Mouse (Mus musculus) lung, postnatal 0 days (tissue): ENCODE results near the gene Adrm1. TPM values are rescaled to one million over a fixed set of nuclear protein-coding genes. Genes with fewer than 3 reads are reported as not detected.

Experiments used
- ATAC-seq: fragments of 200-750 bp; cut with Nextera tagmentation; 2 replicates; pipeline ENCODE4 v1.8.0; 2017; ENCODE audit warnings: moderate library complexity
- DNase-seq: peaks from one replicate; pipeline ENCODE4 v3.0.0-alpha.2; 2016; ENCODE audit warnings: low spot score
- H3K27ac ChIP-seq: fragments of 300-500 bp; sonication (generic); 2 replicates; pipeline ENCODE4 v1.5.1; 2014; ENCODE audit warnings: antibody characterized with exemption, mild to moderate bottlenecking, low read length, mixed read lengths
- H3K27me3 ChIP-seq: fragments of 300-500 bp; sonication (generic); replicated peaks from 2 replicates; pipeline ENCODE4 v1.6.1; 2014; ENCODE audit warnings: low read length, mixed read lengths; ENCODE audit not compliant: insufficient read depth
- H3K36me3 ChIP-seq: fragments of 300-500 bp; sonication (generic); 2 replicates; pipeline ENCODE4 v1.6.1; 2014; ENCODE audit warnings: low read length, mixed read lengths; ENCODE audit not compliant: insufficient read depth
- H3K4me1 ChIP-seq: fragments of 300-500 bp; sonication (generic); 2 replicates; pipeline ENCODE4 v1.6.1; 2014; ENCODE audit warnings: antibody characterized with exemption, low read depth, low read length, mixed read lengths; ENCODE audit not compliant: insufficient read depth
- H3K4me2 ChIP-seq: fragments of 300-500 bp; sonication (generic); replicated peaks from 2 replicates; pipeline ENCODE4 v1.6.1; 2014; ENCODE audit warnings: low read depth, mild to moderate bottlenecking, low read length, moderate library complexity, mixed read lengths
- H3K4me3 ChIP-seq: fragments of 300-500 bp; sonication (generic); 2 replicates; pipeline ENCODE4 v1.5.1; 2014; ENCODE audit warnings: low read depth, low read length
- H3K9ac ChIP-seq: fragments of 300-500 bp; sonication (generic); replicated peaks from 2 replicates; pipeline ENCODE4 v1.6.1; 2014; ENCODE audit warnings: low read depth, mild to moderate bottlenecking
- H3K9me3 ChIP-seq: fragments of 300-500 bp; sonication (generic); 2 replicates; pipeline ENCODE4 v1.6.1; 2016; ENCODE audit warnings: low read length, mixed read lengths
- CTCF ChIP-seq: IDR thresholded peaks from 2 replicates; pipeline ENCODE4 v1.5.1; 2016; ENCODE audit warnings: antibody characterized with exemption, mild to moderate bottlenecking
- EP300 ChIP-seq: IDR thresholded peaks from 2 replicates; pipeline ENCODE4 v1.6.1; 2016; ENCODE audit warnings: antibody characterized with exemption, mild to moderate bottlenecking, control low read depth
- WGBS: fragments of 180-500 bp; shearing (Covaris S2); extraction: QIAGEN DNeasy Blood & Tissue Kit; methylation state at CpG from one replicate; pipeline ENCODE4 v1.1.7; 2014; 5-methylcytosine and 5-hydroxymethylcytosine counted together
- polyA plus RNA-seq: library from polyadenylated mRNA; unstranded; fragments of >200 nt; fragmentation: Nextera tagmentation; extraction: Ambion mirVana; gene quantifications from 2 replicates; pipeline ENCODE4 v1.2.1, GENCODE M21; 2015

Adrm1 gene
- polyA plus RNA-seq, 1 experiment from 2014 or later: 136 TPM

GRCm38 (mm10) chr2:180202263-180202662, 31.0 kb downstream of the Adrm1 start:
- ATAC-seq (peak; percentile 6; the same call in 1 of the 2 replicates), DNase-seq (no peak)
- H3K4me1 ChIP-seq: no peaks in the 10 kb centered on the region
- H3K4me3 ChIP-seq: no peak overlapping the region
- H3K4me2 ChIP-seq: no peak overlapping the region
- TF ChIP-seq EP300 (no peak), CTCF (no peak)
- peaks cover 42% of the 10 kb centered on the region for H3K36me3 ChIP-seq
- H3K27ac ChIP-seq: no peak overlapping the region
- WGBS: 77% methylated on average over 14 of the region's 14 CpGs
- no peaks in the 10 kb centered on the region for H3K27me3 ChIP-seq
- H3K9me3 ChIP-seq: no peaks in the 10 kb centered on the region
- H3K9ac ChIP-seq: no peak overlapping the region

- DNase-seq (peak; percentile 89), ATAC-seq (peak; percentile 87)
- H3K4me1 ChIP-seq: no peaks in the 10 kb centered on the region
- H3K27ac ChIP-seq: peak overlapping the region; percentile 85
- no peak overlapping the region for H3K4me3 ChIP-seq
- peak; percentile 81 for TF ChIP-seq EP300
- TF ChIP-seq CTCF: no peak
- H3K36me3 ChIP-seq: peaks cover 41% of the 10 kb centered on the region
- H3K27me3 ChIP-seq: no peaks in the 10 kb centered on the region
- 37% methylated on average over 10 of the region's 10 CpGs for WGBS
- no peak overlapping the region for H3K9ac ChIP-seq
- H3K4me2 ChIP-seq: no peak overlapping the region
- no peaks in the 10 kb centered on the region for H3K9me3 ChIP-seq
Observed at GRCm38 (mm10) chr2:180202805-180203204, 31.5 kb downstream of the Adrm1 start.

- Histone ChIP-seq H3K36me3 (peaks cover 27% of the 10 kb centered on the region; the same call in 1 of the 2 replicates), H3K9ac (no peak overlapping the region), H3K27me3 (no peaks in the 10 kb centered on the region), H3K4me1 (no peaks in the 10 kb centered on the region), H3K4me2 (no peak overlapping the region), H3K27ac (no peak overlapping the region), H3K9me3 (no peaks in the 10 kb centered on the region), H3K4me3 (no peak overlapping the region)
- no peak for DNase-seq
- ATAC-seq: no peak
- WGBS: 91% methylated on average over 9 of the region's 9 CpGs
- TF ChIP-seq EP300 (no peak), CTCF (no peak)
Observed at GRCm38 (mm10) chr2:180204501-180204900, 33.2 kb downstream of the Adrm1 start.

GRCm38 (mm10) chr2:180205083-180205955, 34.0 kb downstream of the Adrm1 start:
- WGBS: 84% methylated on average over 12 of the region's 12 CpGs
- no peak overlapping the region for H3K4me2 ChIP-seq

GRCm38 (mm10) chr2:180205956-180206280, 34.6 kb downstream of the Adrm1 start:
- no peak for TF ChIP-seq CTCF
- TF ChIP-seq EP300: no peak
- DNase-seq (no peak), ATAC-seq (no peak)
- no peaks in the 10 kb centered on the region for H3K27me3 ChIP-seq
- H3K9ac ChIP-seq: no peak overlapping the region
- H3K4me1 ChIP-seq: no peaks in the 10 kb centered on the region
- H3K9me3 ChIP-seq: no peaks in the 10 kb centered on the region
- no peak overlapping the region for H3K27ac ChIP-seq
- H3K4me3 ChIP-seq: no peak overlapping the region
- H3K36me3 ChIP-seq: peaks cover 22% of the 10 kb centered on the region; the same call in 1 of the 2 replicates
- WGBS: 49% methylated on average over 2 of the region's 2 CpGs
- no peak overlapping the region for H3K4me2 ChIP-seq

More at GRCm38 (mm10) chr2:180205083-180205955, 34.0 kb downstream of the Adrm1 start:
- Histone ChIP-seq H3K4me1 (no peaks in the 10 kb centered on the region), H3K4me3 (no peak overlapping the region), H3K9ac (no peak overlapping the region), H3K36me3 (peaks cover 27% of the 10 kb centered on the region; the same call in 1 of the 2 replicates), H3K27ac (no peak overlapping the region), H3K27me3 (no peaks in the 10 kb centered on the region), H3K9me3 (no peaks in the 10 kb centered on the region)
- ATAC-seq (no peak), DNase-seq (no peak)
- TF ChIP-seq EP300 (no peak), CTCF (no peak)

GRCm38 (mm10) chr2:180207840-180208239, 36.6 kb downstream of the Adrm1 start:
- WGBS: 58% methylated on average over 7 of the region's 7 CpGs
- H3K4me2 ChIP-seq: no peak overlapping the region
- H3K27me3 ChIP-seq: no peaks in the 10 kb centered on the region
- no peak overlapping the region for H3K4me3 ChIP-seq
- H3K36me3 ChIP-seq: peaks cover 13% of the 10 kb centered on the region; the same call in 1 of the 2 replicates
- no peak overlapping the region for H3K9ac ChIP-seq
- DNase-seq (peak; percentile 61), ATAC-seq (peak; percentile 29; the same call in 1 of the 2 replicates)
- no peaks in the 10 kb centered on the region for H3K4me1 ChIP-seq
- TF ChIP-seq CTCF (peak; percentile 80), EP300 (no peak)
- no peaks in the 10 kb centered on the region for H3K9me3 ChIP-seq
- H3K27ac ChIP-seq: no peak overlapping the region
